Mouse (Mus musculus): Measurements from ENCODE around the gene H2-T22. TPM values are rescaled to one million over a fixed set of nuclear protein-coding genes. Genes with fewer than 3 reads are reported as not detected.
"Not testable (repeated sequence)": the region's sequence is repeated elsewhere in the genome, so short reads cannot be mapped to it uniquely, and the experiment has no call there.

Gene H2-T22
- total and polyA plus RNA-seq, 2 experiments: 110 to 138 TPM

DNA sequence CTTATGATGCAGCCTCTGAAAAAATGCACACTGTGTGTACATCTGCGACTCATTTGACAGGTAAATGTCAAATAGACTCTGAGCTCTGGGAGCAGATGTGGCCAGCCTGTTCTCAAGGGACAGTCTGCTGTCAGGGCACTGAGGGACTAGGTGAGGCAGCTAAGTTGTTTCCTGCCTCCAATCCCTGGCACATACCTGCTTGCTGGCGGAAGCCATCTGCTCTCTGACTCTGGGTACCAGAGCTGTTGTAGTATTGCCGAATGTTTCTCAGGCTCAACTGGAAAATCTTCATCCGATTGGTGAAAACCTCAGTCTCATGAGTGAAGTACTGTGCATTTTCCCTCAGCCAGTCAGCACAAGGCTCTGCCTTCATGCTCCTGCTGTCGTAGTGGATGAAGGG is 25.5 kb downstream of the H2-T22 start:
- DNase-seq (ENCODE audit: extremely low read depth, low read depth, low spot score): no peak
- Histone ChIP-seq H3K9ac (ENCODE audit: low read depth, low read length) (no peak overlapping the region), H3K79me2 (ENCODE audit: control insufficient read depth, insufficient read depth, low read length) (no peaks in the 10 kb centered on the region), H3K27ac (replicated peaks; ENCODE audit: insufficient read depth, low read depth, low read length) (no peak overlapping the region), H3K4me1 (ENCODE audit: control insufficient read depth, insufficient read depth, low read length) (0 out of 2 replicates have a peak, but pooled peaks cover 3% of the 10 kb centered on the region), H3K4me3 (ENCODE audit: insufficient read depth, low read depth, low read length) (no peak overlapping the region), H3K27me3 (ENCODE audit: control insufficient read depth, insufficient read depth, low read length) (no peaks in the 10 kb centered on the region), H3K36me3 (ENCODE audit: control insufficient read depth, insufficient read depth, low read length) (peaks cover 6% of the 10 kb centered on the region; the same call in 1 of the 2 replicates)
- WGBS: 91% methylated on average over 5 of the region's 5 CpGs
- TF ChIP-seq CTCF (IDR thresholded peaks at IDR 0.05; ENCODE audit: low read depth, low read length): no peak
- no peak for TF ChIP-seq POLR2A (IDR thresholded peaks at IDR 0.05; ENCODE audit: extremely low read depth, insufficient read depth, low read length)

DNA sequence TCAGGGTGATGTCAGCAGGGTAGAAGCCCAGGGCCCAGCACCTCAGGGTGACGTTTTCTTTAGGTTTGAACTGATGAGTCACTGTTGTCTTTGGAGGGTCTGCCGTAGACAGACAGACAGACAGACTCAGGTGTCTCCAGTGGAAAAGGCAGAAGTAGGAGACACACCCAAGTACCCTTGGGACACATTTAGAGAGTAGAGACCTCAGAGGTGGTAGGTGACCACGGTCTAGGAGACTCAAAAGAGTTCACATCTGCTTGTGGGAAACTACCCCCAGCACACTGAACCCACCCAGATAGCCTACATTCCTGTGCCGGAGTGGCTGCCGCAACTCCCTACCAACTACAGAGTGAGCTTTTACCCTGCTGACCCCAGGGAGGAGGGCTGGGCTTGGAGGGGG is 27.6 kb downstream of the H2-T22 start:
- H3K4me1 ChIP-seq (ENCODE audit: control insufficient read depth, insufficient read depth, low read length): no peaks in the 10 kb centered on the region
- TF ChIP-seq POLR2A (IDR thresholded peaks at IDR 0.05; ENCODE audit: extremely low read depth, insufficient read depth, low read length): no peak
- no peak for TF ChIP-seq CTCF (IDR thresholded peaks at IDR 0.05; ENCODE audit: low read depth, low read length)
- H3K36me3 ChIP-seq (ENCODE audit: control insufficient read depth, insufficient read depth, low read length): peaks cover 6% of the 10 kb centered on the region; the same call in 1 of the 2 replicates
- H3K9ac ChIP-seq (ENCODE audit: low read depth, low read length): no peak overlapping the region
- no peaks in the 10 kb centered on the region for H3K79me2 ChIP-seq (ENCODE audit: control insufficient read depth, insufficient read depth, low read length)
- no peak overlapping the region for H3K4me3 ChIP-seq (ENCODE audit: insufficient read depth, low read depth, low read length)
- 98% methylated on average over 5 of the region's 5 CpGs for WGBS
- no peaks in the 10 kb centered on the region for H3K27me3 ChIP-seq (ENCODE audit: control insufficient read depth, insufficient read depth, low read length)
- DNase-seq (ENCODE audit: extremely low read depth, low read depth, low spot score): no peak
- H3K27ac ChIP-seq (replicated peaks; ENCODE audit: insufficient read depth, low read depth, low read length): no peak overlapping the region

DNA sequence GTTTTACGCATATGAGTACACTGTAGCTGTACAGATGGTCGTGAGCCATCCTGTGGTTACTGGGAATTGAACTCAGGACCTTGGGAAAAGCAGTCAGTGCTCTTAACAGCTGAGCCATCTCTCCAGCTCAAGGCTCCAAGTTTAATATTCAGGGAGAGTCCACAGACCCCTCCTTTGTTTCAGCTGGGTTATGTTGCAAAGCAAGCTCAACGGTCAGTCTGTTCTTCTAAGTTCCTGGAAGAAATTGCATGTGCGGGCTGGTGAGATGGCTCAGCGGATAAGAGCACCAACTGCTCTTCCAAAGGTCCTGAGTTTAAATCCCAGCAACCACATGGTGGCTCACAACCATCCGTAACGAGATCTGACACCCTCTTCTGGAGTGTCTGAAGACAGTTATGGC is 38.1 kb downstream of the H2-T22 start:
- 75% methylated on average over 7 of the region's 7 CpGs for WGBS
- not testable (repeated sequence) for H3K4me1 ChIP-seq (ENCODE audit: control insufficient read depth, insufficient read depth, low read length); DNase-seq (ENCODE audit: extremely low read depth, low read depth, low spot score); H3K27ac ChIP-seq (replicated peaks; ENCODE audit: insufficient read depth, low read depth, low read length); H3K9ac ChIP-seq (ENCODE audit: low read depth, low read length); H3K36me3 ChIP-seq (ENCODE audit: control insufficient read depth, insufficient read depth, low read length); H3K27me3 ChIP-seq (ENCODE audit: control insufficient read depth, insufficient read depth, low read length); H3K4me3 ChIP-seq (ENCODE audit: insufficient read depth, low read depth, low read length)
- H3K79me2 ChIP-seq (ENCODE audit: control insufficient read depth, insufficient read depth, low read length): peaks cover 32% of the 10 kb centered on the region

DNA sequence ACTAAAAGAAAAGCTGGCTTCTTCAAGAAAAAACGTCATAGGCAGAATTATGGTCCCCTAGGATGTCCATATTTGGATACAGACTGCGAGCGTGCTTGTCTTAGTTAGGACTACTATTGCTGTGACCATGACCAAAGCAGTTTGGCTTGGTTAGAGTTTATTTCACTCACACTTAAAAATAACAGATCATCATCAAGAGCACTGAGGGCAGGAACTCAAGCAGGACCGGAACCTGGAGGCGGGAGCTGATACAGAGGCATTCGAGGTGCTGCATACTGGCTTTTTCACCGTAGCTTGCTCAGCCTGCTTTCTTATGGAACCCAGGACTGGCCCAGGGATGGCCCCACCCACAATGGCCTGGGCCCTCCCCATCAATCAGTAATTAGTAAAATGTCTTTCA is 39.2 kb downstream of the H2-T22 start:
- peaks cover 32% of the 10 kb centered on the region for H3K79me2 ChIP-seq (ENCODE audit: control insufficient read depth, insufficient read depth, low read length)
- H3K27ac ChIP-seq (replicated peaks; ENCODE audit: insufficient read depth, low read depth, low read length): no peak overlapping the region
- H3K9ac ChIP-seq (ENCODE audit: low read depth, low read length): no peak overlapping the region
- H3K27me3 ChIP-seq (ENCODE audit: control insufficient read depth, insufficient read depth, low read length): no peaks in the 10 kb centered on the region
- TF ChIP-seq CTCF (IDR thresholded peaks at IDR 0.05; ENCODE audit: low read depth, low read length) (no peak), POLR2A (IDR thresholded peaks at IDR 0.05; ENCODE audit: extremely low read depth, insufficient read depth, low read length) (no peak)
- WGBS: 95% methylated on average over 7 of the region's 7 CpGs
- no peak overlapping the region for H3K4me3 ChIP-seq (ENCODE audit: insufficient read depth, low read depth, low read length)
- DNase-seq (ENCODE audit: extremely low read depth, low read depth, low spot score): no peak
- H3K4me1 ChIP-seq (ENCODE audit: control insufficient read depth, insufficient read depth, low read length): peaks cover 1% of the 10 kb centered on the region; the same call in 1 of the 2 replicates
- no peaks in the 10 kb centered on the region; the same call in 1 of the 2 replicates for H3K36me3 ChIP-seq (ENCODE audit: control insufficient read depth, insufficient read depth, low read length)

DNA sequence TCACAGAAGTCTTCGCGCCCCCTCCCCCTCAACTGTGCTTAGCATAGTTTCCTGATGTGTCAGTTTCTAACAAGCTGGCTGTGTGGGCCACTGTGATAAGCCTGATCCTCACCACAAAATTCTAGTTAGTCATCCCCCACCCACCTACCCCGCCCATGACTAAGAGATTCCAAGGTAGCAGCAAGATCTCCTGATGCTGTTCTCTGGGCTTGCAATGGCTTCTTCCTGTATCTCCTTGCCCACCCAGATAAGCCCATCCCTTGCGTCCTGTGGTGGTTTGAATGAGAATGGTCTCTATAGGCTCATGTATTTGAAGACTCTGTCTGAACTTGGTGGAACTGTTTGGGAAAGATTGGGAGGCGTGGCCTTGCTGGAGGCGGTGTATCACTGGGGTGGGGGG is 40.6 kb downstream of the H2-T22 start:
- Histone ChIP-seq H3K27ac (replicated peaks; ENCODE audit: insufficient read depth, low read depth, low read length) (no peak overlapping the region), H3K4me1 (ENCODE audit: control insufficient read depth, insufficient read depth, low read length) (peaks cover 5% of the 10 kb centered on the region; the same call in 1 of the 2 replicates), H3K79me2 (ENCODE audit: control insufficient read depth, insufficient read depth, low read length) (peaks cover 32% of the 10 kb centered on the region), H3K27me3 (ENCODE audit: control insufficient read depth, insufficient read depth, low read length) (no peaks in the 10 kb centered on the region), H3K36me3 (ENCODE audit: control insufficient read depth, insufficient read depth, low read length) (no peaks in the 10 kb centered on the region; the same call in 1 of the 2 replicates), H3K9ac (ENCODE audit: low read depth, low read length) (no peak overlapping the region), H3K4me3 (ENCODE audit: insufficient read depth, low read depth, low read length) (no peak overlapping the region)
- 96% methylated on average over 6 of the region's 6 CpGs for WGBS
- no peak for TF ChIP-seq CTCF (IDR thresholded peaks at IDR 0.05; ENCODE audit: low read depth, low read length)
- no peak for TF ChIP-seq POLR2A (IDR thresholded peaks at IDR 0.05; ENCODE audit: extremely low read depth, insufficient read depth, low read length)
- no peak for DNase-seq (ENCODE audit: extremely low read depth, low read depth, low spot score)

DNA sequence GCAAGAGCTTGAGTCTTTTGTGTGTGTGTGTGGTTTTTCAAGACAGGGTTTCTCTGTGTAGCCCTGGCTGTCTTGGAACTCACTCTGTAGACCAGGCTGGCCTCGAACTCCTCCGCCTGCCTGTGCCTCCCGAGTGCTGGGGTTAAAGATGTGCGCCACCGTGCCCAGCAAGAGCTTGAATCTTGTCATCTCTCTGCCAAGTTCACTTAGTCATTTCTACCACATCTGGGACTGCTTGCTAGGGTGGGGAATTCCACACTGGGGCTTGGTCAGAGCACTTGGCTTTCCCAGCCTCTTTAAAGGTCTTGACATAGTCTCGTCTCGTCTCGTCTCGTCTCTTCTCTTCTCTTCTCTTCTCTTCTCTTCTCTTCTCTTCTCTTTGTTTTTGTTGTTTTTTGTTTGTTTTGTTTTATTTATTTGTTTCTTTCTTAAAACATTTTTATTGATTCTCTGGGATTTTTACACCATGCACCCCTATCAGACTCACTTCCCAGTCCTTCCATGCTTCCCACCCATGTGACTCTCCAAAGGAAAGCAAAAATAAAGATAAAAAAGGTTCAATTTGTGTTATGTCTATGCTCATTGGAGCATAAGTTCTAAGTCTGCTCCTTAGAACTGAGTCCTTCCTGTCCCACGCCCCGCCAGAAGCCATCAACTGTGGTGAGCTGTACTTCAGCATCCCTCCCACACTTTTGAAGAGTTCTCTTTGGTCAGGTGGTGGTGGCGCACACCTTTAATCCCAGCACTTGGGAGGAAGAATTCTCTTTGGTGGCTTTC is 41.2 kb downstream of the H2-T22 start:
- 94% methylated on average over 12 of the region's 12 CpGs for WGBS
- H3K36me3 ChIP-seq (ENCODE audit: control insufficient read depth, insufficient read depth, low read length): no peaks in the 10 kb centered on the region

More for the DNA sequence above, 41.2 kb downstream of the H2-T22 start:
- H3K4me3 ChIP-seq (ENCODE audit: insufficient read depth, low read depth, low read length): no peak overlapping the region
- H3K27me3 ChIP-seq (ENCODE audit: control insufficient read depth, insufficient read depth, low read length): no peaks in the 10 kb centered on the region
- no peak for DNase-seq (ENCODE audit: extremely low read depth, low read depth, low spot score)
- H3K4me1 ChIP-seq (ENCODE audit: control insufficient read depth, insufficient read depth, low read length): peaks cover 5% of the 10 kb centered on the region; the same call in 1 of the 2 replicates
- peaks cover 32% of the 10 kb centered on the region for H3K79me2 ChIP-seq (ENCODE audit: control insufficient read depth, insufficient read depth, low read length)
- H3K9ac ChIP-seq (ENCODE audit: low read depth, low read length): no peak overlapping the region
- no peak overlapping the region for H3K27ac ChIP-seq (replicated peaks; ENCODE audit: insufficient read depth, low read depth, low read length)
- TF ChIP-seq POLR2A (IDR thresholded peaks at IDR 0.05; ENCODE audit: extremely low read depth, insufficient read depth, low read length) (no peak), CTCF (IDR thresholded peaks at IDR 0.05; ENCODE audit: low read depth, low read length) (no peak)

Measured in liver, adult 2 months (tissue).